Mouse (Mus musculus) ES-Bruce4 (cell line): ENCODE results near the gene Exosc6.

Source experiments
- CTCF ChIP-seq: IDR thresholded peaks from one replicate; pipeline ENCODE4 v1.8.1; 2011; ENCODE audit warnings: low read depth, low read length
- POLR2A ChIP-seq: IDR thresholded peaks from one replicate; pipeline ENCODE4 v1.8.1; 2011; ENCODE audit warnings: low read length; ENCODE audit not compliant: insufficient read depth

DNA sequence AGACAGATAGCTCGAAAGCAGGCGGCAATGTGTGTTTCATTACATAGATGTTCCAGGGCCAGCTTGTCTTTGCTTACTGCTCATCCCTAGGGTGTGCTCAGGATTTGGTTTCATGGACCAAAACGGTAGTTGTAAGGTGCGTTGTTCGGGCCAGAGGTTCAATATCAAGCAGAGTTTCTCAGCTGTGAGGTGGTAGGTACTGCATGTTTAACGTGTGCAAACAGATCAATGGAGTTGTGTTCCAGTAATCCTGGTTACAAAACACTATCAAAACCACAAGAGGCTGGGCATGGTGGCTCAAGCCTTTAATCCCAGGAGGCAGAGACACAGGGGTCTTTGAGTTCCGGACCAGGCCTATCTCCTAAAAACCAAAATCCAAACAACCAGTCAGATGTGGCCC, 7.0 kb upstream of the Exosc6 start:
- TF ChIP-seq CTCF (no peak), POLR2A (no peak)
